In genomic region chr5:103423305-103423926, GRCm38 (mm10) we compare ENCODE assay signal across 8 mouse cellular contexts. TPM values are rescaled to one million over a fixed set of nuclear protein-coding genes. Genes with fewer than 3 reads are reported as not detected.
A peak's percentile ranks its signal among the peaks of the same experiment; 100 is the strongest.
DNase-seq lines count a peak whose midpoint lies in the region; ATAC-seq and TF ChIP-seq lines count a peak whose summit lies in the region.

No protein-coding gene starts in this region.

- peak overlapping the region; percentile 2; the same call in 1 of the 2 replicates for H3K4me2 ChIP-seq in heart, postnatal 0 days (ENCODE audit: low read depth, low read length)
- H3K4me2 ChIP-seq in liver, embryonic 11.5 days = peak overlapping the region; percentile 99
- peak overlapping the region; percentile 89 for H3K4me2 ChIP-seq in stomach, embryonic 15.5 days

- peaks cover 7% of the 10 kb centered on the region for H3K4me1 ChIP-seq in heart, postnatal 0 days (ENCODE audit: control insufficient read depth, insufficient read depth)
- H3K4me1 ChIP-seq in liver, embryonic 11.5 days (replicated peaks; ENCODE audit: control insufficient read depth, insufficient read depth, low read length) = peaks cover 24% of the 10 kb centered on the region
- peaks cover 17% of the 10 kb centered on the region; the same call in 1 of the 2 replicates for H3K4me1 ChIP-seq in stomach, embryonic 15.5 days

- no peak overlapping the region for H3K4me3 ChIP-seq in heart, postnatal 0 days (ENCODE audit: low read depth, low read length)
- H3K4me3 ChIP-seq in liver, embryonic 11.5 days (ENCODE audit: low read depth, low read length) = no peak overlapping the region
- no peak overlapping the region for H3K4me3 ChIP-seq in stomach, embryonic 15.5 days (replicated peaks)

- no peak overlapping the region for H3K9ac ChIP-seq in heart, postnatal 0 days (replicated peaks; ENCODE audit: low read depth, low read length)
- H3K9ac ChIP-seq in liver, embryonic 11.5 days (ENCODE audit: low read depth, low read length) = no peak overlapping the region
- no peak overlapping the region for H3K9ac ChIP-seq in stomach, embryonic 15.5 days

- no peak for ATAC-seq in heart, postnatal 0 days (ENCODE audit: insufficient read depth, low read depth)
- no peak for ATAC-seq in liver, embryonic 11.5 days (replicated peaks; ENCODE audit: low FRiP score)
- ATAC-seq in stomach, embryonic 15.5 days (ENCODE audit: insufficient read depth, low FRiP score, low read depth) = peak; percentile 37; the same call in 1 of the 2 replicates
- no peak for ATAC-seq in megakaryocyte-erythroid progenitor cell, adult 5-6 weeks (replicated peaks; ENCODE audit: low FRiP score, low TSS enrichment, poor library complexity, severe bottlenecking)

- no peaks in the 10 kb centered on the region for H3K9me3 ChIP-seq in heart, postnatal 0 days (replicated peaks; ENCODE audit: control insufficient read depth, low read length)
- H3K9me3 ChIP-seq in liver, embryonic 11.5 days (ENCODE audit: control insufficient read depth, low read length) = no peaks in the 10 kb centered on the region
- H3K9me3 ChIP-seq in stomach, embryonic 15.5 days = no peaks in the 10 kb centered on the region

- intact Hi-C loops in left cerebral cortex, postnatal 4 days (cut with DNase I) = no loop called here

- TF ChIP-seq EP300 in heart, postnatal 0 days (IDR thresholded peaks at IDR 0.05; ENCODE audit: low read depth) = no peak

- DNase-seq in kidney, adult 11 months = peak; percentile 58
- DNase-seq in kidney, adult 9 months = no peak
- DNase-seq in heart, postnatal 0 days (ENCODE audit: low spot score) = peak; percentile 45
- DNase-seq in liver, embryonic 11.5 days (ENCODE audit: low spot score) = peak; percentile 59
- DNase-seq in layer of hippocampus, adult 9-10 months (ENCODE audit: low spot score) = no peak
- no peak for DNase-seq in left cerebral cortex, postnatal 4 days

- 26% methylated on average over 6 of the region's 6 CpGs for WGBS in heart, postnatal 0 days
- 9% methylated on average over 6 of the region's 6 CpGs for WGBS in liver, embryonic 11.5 days
- WGBS in stomach, embryonic 15.5 days = 31% methylated on average over 6 of the region's 6 CpGs

- H3K27me3 ChIP-seq in heart, postnatal 0 days (ENCODE audit: control insufficient read depth, insufficient read depth, low read length) = peaks cover 14% of the 10 kb centered on the region
- H3K27me3 ChIP-seq in liver, embryonic 11.5 days (replicated peaks; ENCODE audit: control insufficient read depth, insufficient read depth, low read length) = no peaks in the 10 kb centered on the region
- no peaks in the 10 kb centered on the region for H3K27me3 ChIP-seq in stomach, embryonic 15.5 days (replicated peaks)

- no peaks in the 10 kb centered on the region for H3K36me3 ChIP-seq in heart, postnatal 0 days (replicated peaks; ENCODE audit: control insufficient read depth, insufficient read depth, low read length)
- H3K36me3 ChIP-seq in liver, embryonic 11.5 days (ENCODE audit: control insufficient read depth, insufficient read depth, low read length) = no peaks in the 10 kb centered on the region
- H3K36me3 ChIP-seq in stomach, embryonic 15.5 days = no peaks in the 10 kb centered on the region

- TF ChIP-seq CTCF in heart, postnatal 0 days (IDR thresholded peaks at IDR 0.05; ENCODE audit: low read depth) = no peak

- H3K27ac ChIP-seq in heart, postnatal 0 days (ENCODE audit: low read depth) = peak overlapping the region; percentile 8; the same call in 1 of the 2 replicates
- peak overlapping the region; percentile 2; the same call in 1 of the 2 replicates for H3K27ac ChIP-seq in liver, embryonic 11.5 days (ENCODE audit: low read depth, low read length)
- H3K27ac ChIP-seq in stomach, embryonic 15.5 days = peak overlapping the region; percentile 80

RNA-seq across cellular contexts. Expression of gene Ptpn13, which starts 1.6 kb away (rescaled TPM):
- 14.3 and 15.7 TPM in 2 replicates for total RNA-seq in heart, postnatal 0 days (2014; rRNA removed; ENCODE audit: low replicate concordance)
- polyA plus RNA-seq in heart, postnatal 0 days (2015; fragmentation: Nextera tagmentation; extraction: Ambion mirVana) = 2.3 TPM in 2 replicates
- 9.5 and 9.7 TPM in 2 replicates for polyA plus RNA-seq in liver, embryonic 11.5 days (2014; fragmentation: Nextera tagmentation; extraction: Ambion mirVana)
- 15.8 and 17.0 TPM in 2 replicates for polyA plus RNA-seq in stomach, embryonic 15.5 days (2015; fragmentation: Nextera tagmentation; extraction: Ambion mirVana)
- 7.4 and 8.7 TPM in 2 replicates for total RNA-seq in megakaryocyte-erythroid progenitor cell, adult 5-6 weeks (2014; fragmentation: Nextera tagmentation)
- 4.0 and 7.9 TPM in 2 replicates for total RNA-seq in megakaryocyte-erythroid progenitor cell, adult 5-6 weeks (2017)
- 1 to 10 TPM; 8.8 to 8.9 TPM for total RNA-seq in left cerebral cortex, postnatal 4 days (2021)

Comparison
In these comparisons a context has a peak if more than half of its experiments do, and no peak if none do; other contexts are left out.
1. DNase-seq: peak in kidney, adult 11 months (single experiment), heart, postnatal 0 days (single experiment) and liver, embryonic 11.5 days (single experiment); none in kidney, adult 9 months (single experiment), layer of hippocampus, adult 9-10 months (single experiment) and left cerebral cortex, postnatal 4 days (single experiment).
2. H3K27ac ChIP-seq: peak in every context shown above with its lines; median percentile 80 in stomach, embryonic 15.5 days; 8 in heart, postnatal 0 days; 2 in liver, embryonic 11.5 days.
3. H3K4me2 ChIP-seq: peak in every context shown above with its lines; median percentile 99 in liver, embryonic 11.5 days; 89 in stomach, embryonic 15.5 days; 2 in heart, postnatal 0 days.